Mouse (Mus musculus): Measurements from ENCODE around the gene Fam122a.

Fam122a gene

GRCm38 (mm10) chr19:24490275-24490674 is 13.1 kb upstream of the Fam122a start:
- no peak for DNase-seq (ENCODE audit: low spot score in 2 of 2)

DNA sequence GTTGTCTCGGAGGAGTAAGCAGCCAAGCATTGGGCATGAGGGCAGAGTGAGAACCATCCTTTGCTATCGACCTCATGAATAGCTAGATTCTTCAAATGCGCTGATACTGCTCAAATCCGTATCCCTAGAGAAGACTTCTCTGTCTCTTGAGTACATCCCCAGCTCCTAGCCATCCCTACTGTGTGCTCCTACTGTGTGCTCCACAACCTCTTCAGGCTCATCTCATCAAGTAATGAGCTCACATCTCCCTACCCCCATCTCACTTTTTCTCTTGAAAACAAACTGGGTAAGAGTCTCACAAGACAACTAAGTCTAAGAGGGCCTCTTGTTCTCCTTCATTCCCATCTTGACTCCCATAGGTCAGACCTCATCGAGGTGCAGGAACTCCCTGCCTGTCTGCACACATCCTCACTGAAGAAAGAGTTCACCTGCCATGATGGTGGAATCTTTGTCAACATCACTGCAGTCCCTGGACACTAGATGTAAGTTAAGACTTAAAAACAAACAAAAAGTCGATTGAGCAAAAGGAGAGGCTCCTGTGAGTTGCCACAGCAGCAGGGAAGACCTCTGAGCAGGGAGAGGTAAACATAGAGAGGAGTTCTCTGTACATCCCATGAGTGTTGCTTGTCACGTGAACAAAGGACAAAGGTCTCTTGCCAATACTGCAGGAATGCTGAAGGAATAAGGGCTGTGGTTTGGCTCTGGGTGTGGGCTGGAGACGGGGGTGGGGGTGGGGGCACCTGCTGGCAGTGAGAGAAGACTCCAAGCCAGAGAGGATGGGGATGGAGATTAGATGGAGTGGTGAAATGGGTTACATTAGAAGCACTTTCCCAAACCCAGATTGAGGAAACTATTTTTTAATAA is 9.5 kb upstream of the Fam122a start:
- DNase-seq (ENCODE audit: low spot score in 2 of 2): no peak

- DNase-seq (ENCODE audit: low spot score in 2 of 2): no peak
Observed at GRCm38 (mm10) chr19:24484612-24485194, 7.5 kb upstream of the Fam122a start.

- no peak for DNase-seq (ENCODE audit: low spot score in 2 of 2)
Observed at GRCm38 (mm10) chr19:24480916-24481315, 3.8 kb upstream of the Fam122a start.

- no peak for DNase-seq (ENCODE audit: low spot score in 2 of 2)
Observed at GRCm38 (mm10) chr19:24476461-24476860, 695 bp downstream of the Fam122a start.

- DNase-seq (ENCODE audit: low spot score in 2 of 2): no peak
Observed at GRCm38 (mm10) chr19:24475281-24475680, 1.9 kb downstream of the Fam122a start.

DNA sequence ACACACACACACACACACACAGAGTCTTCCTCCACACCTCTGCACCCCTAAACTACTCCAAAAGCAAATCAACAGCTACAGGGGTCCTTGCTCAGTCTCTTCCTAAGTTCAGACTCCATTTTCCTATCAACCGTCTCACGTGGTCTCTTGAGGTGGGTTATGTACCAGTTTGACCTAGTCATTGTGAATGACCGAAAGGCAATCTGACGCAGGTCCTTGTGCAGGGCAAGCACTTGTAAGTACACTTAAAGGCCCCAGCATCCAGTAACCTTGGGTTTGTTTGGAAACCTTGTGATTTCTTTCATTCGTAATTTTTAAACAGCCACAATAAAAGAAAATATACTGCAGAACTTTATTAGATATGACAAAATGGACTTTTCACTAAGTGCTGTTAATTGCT is 4.6 kb downstream of the Fam122a start:
- no peak for DNase-seq (ENCODE audit: low spot score in 2 of 2)

- no peak for DNase-seq (ENCODE audit: low spot score in 2 of 2)
Observed at GRCm38 (mm10) chr19:24471538-24471937, 5.6 kb downstream of the Fam122a start.

DNA sequence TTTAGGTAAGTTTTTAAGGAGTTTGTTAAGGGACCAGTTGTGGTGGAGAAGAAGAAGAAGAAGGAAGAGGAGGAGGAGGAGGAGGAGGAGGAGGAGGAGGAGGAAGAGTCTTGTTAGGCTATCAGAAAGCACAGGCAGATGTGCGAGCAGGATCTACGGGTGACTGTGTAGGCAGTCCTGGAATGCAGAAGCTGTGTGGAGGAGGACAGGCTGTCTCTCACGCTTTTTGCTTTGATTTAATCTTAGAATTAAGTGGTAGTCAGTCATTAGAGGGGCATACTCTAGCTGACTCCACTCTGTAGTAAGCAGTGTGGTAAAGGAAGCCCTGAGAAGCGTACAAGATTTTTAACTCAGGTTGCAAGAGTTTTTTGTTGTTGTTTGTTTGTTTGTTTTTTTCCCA is 7.9 kb downstream of the Fam122a start:
- DNase-seq (ENCODE audit: low spot score in 2 of 2): no peak

DNA sequence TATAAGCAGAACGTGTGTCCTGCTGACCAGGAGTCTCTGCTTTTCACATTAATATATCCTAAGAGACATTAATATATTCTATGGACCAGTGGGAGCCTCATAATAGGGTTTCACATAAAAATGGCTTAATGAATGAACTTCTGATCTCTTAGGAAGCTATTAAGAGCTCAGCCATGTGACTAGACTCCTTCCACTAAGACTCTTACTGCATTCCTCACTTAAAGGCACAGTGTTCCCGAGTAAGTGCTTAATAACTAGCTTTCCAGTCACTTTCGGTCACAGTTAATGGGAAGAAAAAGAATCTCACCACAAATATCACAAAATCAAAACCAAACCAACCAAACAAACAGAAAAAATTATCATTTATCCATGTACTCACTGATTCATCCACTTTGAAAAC is 8.5 kb downstream of the Fam122a start:
- no peak for DNase-seq (ENCODE audit: low spot score in 2 of 2)

DNA sequence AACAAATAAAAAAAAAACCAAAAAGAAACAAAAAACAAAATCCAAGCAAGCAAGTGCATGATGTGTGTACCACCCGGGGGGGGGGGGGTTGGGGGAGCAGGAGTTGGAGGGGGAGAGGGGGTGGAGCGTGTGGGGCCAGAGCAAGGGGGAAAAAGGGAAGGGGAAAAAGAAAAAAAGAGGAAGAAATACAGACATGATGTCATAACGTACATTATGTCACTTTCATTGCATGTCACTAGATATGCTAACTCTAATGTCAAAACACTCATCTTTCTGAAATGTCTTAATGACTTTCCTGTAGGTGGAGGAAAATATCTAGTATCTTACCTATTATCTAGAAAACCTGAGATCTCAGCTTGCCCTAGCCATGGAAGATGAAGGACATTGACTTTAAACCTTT is 14.1 kb downstream of the Fam122a start:
- DNase-seq (ENCODE audit: low spot score in 2 of 2): no peak

DNA sequence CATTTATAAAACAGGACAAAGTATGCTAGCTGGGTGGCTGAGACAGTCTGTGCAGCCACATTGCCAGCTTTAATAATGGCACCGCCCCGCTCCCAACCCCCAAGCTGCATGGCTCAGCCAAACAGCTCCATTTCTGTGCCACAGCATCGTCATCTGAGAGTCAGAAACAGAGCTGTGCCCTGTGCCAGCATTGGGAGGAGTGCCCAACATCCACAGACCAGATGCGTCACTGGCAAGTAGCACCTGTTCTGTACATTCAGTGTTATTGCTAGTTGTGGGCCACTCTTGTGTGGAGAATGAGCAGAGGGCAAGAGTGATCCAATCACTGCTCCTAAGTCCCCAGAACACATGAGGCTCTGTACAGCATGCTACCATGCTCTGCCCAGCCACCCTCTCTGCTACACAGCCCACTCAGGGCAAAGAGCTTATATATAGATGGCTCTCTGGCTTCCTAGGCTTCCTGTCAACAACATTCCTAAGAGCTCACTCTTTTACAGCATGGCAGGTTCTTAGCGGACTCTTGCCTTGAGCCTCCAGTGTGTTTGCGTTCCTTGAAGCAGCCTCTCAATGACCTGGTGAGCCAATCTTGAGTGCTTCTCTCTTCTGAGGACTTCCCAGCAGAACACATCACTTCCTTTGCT is 20.4 kb downstream of the Fam122a start:
- DNase-seq (ENCODE audit: low spot score in 2 of 2): no peak

- no peak for DNase-seq (ENCODE audit: low spot score in 2 of 2)
Observed at GRCm38 (mm10) chr19:24455249-24455960, 21.8 kb downstream of the Fam122a start.

- DNase-seq (ENCODE audit: low spot score in 2 of 2): no peak
Observed at GRCm38 (mm10) chr19:24454451-24454850, 22.7 kb downstream of the Fam122a start.

DNA sequence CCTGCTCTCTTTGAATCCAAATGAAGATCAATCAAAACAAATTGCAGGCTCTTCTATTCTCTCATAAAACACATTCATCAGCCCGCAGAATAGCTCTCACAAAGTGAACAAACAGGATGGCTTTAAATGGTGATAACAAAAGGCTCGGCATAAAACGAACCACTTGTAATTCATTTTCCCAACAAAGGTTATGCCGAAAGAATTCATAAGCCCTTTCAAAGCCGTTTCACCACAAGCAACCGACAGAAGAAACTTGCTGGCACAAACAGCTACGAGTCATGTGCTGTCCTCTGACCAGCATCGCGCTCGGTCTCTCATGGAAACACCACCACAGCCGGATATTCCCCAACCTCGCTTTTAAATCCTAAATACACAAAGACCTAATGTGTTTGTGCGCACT is 23.8 kb downstream of the Fam122a start:
- DNase-seq (ENCODE audit: low spot score in 2 of 2): no peak

DNA sequence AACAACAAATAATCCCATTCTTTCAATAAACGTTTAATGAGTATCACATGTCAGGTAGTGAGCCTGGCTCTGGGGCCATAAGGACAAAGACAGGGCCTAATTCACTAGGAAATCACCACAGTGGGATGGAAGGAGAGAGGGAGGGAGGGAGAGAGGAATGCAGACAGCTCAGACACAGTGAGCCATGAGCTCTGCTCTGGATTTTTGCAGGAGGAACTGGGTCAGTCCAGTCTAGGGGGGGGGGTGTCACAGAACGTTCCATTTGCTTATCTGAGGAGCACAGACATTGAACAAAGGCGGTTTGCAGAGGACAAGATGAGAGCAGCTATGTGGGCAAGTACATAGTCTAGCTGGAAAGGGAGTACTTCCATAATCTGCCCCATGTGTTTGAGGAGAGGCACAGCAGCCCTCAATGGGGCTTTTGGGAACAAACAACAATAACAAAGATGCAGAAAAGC is 24.7 kb downstream of the Fam122a start:
- DNase-seq (ENCODE audit: low spot score in 2 of 2): no peak

DNA sequence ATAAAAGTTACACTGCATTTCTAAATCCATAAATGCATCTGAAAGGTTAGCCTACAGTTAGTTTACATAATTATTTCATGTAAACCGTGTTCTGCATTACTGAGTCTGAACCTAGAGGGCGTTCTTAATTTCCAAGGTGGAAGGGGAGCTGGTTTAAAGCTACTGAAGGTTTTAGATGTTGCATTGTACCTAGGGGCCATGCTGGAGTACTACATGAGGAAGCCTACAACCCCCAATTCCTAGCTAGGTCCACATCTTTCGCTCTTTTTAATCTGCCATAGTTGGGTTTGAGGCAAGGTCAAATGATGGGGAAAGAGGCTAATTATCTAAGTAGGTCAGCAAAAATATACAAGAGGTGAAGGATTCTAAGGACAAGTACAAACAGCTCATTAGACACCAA is 25.5 kb downstream of the Fam122a start:
- no peak for DNase-seq (ENCODE audit: low spot score in 2 of 2)

DNA sequence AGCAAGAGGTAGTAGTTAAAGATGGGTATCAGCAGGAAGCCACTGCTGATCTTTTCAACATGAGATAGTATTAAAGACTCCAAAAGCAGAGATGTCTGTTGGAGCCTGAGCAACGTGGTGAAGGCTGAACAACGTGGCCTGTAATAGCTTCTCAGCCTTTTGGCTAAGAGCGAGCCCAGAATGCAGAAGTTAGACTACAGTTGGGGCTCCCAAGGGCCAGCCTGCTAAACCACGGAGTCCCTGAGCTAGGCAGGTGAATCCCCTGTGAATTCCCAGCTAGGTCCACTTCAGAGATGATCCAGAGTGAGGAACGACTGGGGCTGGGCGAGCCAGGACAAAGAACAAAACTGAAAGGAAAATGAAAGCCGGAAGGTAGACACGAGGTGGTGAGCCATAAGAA is 26.4 kb downstream of the Fam122a start:
- no peak for DNase-seq (ENCODE audit: low spot score in 2 of 2)

DNA sequence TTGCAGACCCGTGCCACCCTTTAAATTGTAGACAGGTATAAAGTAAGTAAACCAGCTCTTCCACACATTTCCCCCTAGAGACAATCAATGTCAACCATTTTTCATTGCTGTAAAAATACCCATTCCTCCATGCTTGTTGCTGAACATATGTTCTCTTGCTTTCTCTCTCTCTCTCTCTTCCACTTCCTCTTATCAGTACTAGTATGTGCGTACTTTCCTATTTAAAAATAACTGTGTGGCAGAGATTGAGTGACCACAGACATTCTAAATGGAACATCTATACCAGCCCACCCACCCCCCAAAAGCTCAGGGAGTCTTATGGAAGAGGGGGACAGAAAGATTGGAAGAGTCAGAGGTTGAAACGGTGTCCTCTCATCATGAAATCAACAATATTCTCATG is 32.8 kb downstream of the Fam122a start:
- no peak for DNase-seq (ENCODE audit: low spot score in 2 of 2)

- no peak for DNase-seq (ENCODE audit: low spot score in 2 of 2)
Observed at GRCm38 (mm10) chr19:24439715-24440114, 37.4 kb downstream of the Fam122a start.

DNA sequence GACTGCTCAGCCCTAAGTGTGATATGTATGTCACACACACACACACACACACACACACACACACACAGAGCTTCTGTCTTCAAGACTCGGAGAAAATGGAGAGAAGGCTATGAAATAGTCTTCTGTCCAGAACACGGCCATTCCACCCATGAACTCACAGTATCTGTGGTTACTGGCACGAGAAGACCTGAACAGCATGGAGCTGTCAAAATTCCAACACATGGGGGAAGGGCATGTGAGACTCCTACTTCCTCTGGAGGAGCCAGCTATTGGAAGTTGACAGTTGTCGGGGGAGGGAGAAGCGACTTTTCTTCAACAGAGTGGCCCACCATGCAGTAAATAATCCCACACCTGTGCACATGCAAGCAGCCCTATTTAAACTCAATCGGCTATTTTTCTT is 42.9 kb downstream of the Fam122a start:
- DNase-seq (ENCODE audit: low spot score in 2 of 2): no peak

DNA sequence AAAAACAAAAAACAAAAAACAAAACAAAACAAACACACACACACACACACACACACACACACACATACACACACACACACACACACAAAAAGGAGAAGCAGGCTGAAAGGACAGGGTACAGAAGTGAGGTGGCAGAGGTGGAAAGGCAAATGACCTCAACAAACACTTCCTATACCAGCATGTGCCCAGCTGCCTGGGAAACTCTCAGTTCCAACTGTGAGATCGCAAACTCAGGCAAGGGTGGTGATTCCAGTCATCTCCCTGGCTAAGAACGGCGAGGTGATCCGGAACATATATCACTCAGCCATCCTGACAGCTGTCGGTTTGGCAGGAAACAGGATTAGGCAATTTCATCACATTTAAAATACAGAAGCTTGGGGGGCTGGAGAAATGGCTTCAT is 44.7 kb downstream of the Fam122a start:
- no peak for DNase-seq (ENCODE audit: low spot score in 2 of 2)
